Mouse (Mus musculus) embryonic facial prominence, embryonic 14.5 days (tissue): ENCODE measurements at regions not wholly inside any gene's neighbourhood (a gene's known extent, or its start where the extent isn't known, plus 50 kb on each side); places are given as distances from the start of the nearest gene placed in this dataset.

ENCODE experiments used
- ATAC-seq: fragments of 200-750 bp; cut with Nextera tagmentation; 2 replicates; pipeline ENCODE4 v1.8.0; 2017; ENCODE audit warnings: low read depth, moderate number of reproducible peaks, moderate TSS enrichment
- DNase-seq: peaks from one replicate; pipeline ENCODE4 v3.0.0-alpha.2; 2015; ENCODE audit warnings: low spot score
- H3K27ac ChIP-seq: fragments of 300-500 bp; sonication (generic); replicated peaks from 2 replicates; pipeline ENCODE4 v1.5.1; 2014; ENCODE audit warnings: low read depth, mild to moderate bottlenecking, low read length, moderate library complexity
- H3K27me3 ChIP-seq: fragments of 300-500 bp; sonication (generic); replicated peaks from 2 replicates; pipeline ENCODE4 v1.6.1; 2014; ENCODE audit warnings: low read length; ENCODE audit not compliant: control insufficient read depth, insufficient read depth
- H3K36me3 ChIP-seq: fragments of 300-500 bp; sonication (generic); 2 replicates; pipeline ENCODE4 v1.6.1; 2014; ENCODE audit warnings: low read length, mixed read lengths; ENCODE audit not compliant: control insufficient read depth, insufficient read depth
- H3K4me1 ChIP-seq: fragments of 300-500 bp; sonication (generic); 2 replicates; pipeline ENCODE4 v1.6.1; 2014; ENCODE audit warnings: antibody characterized with exemption, low read length; ENCODE audit not compliant: control insufficient read depth, insufficient read depth
- H3K4me2 ChIP-seq: fragments of 300-500 bp; sonication (generic); 2 replicates; pipeline ENCODE4 v1.6.1; 2014; ENCODE audit warnings: low read depth, mild to moderate bottlenecking, low read length, moderate library complexity, mixed read lengths
- H3K4me3 ChIP-seq: fragments of 300-500 bp; sonication (generic); 2 replicates; pipeline ENCODE4 v1.5.1; 2014; ENCODE audit warnings: low read depth, mild to moderate bottlenecking, low read length
- H3K9ac ChIP-seq: fragments of 300-500 bp; sonication (generic); 2 replicates; pipeline ENCODE4 v1.6.1; 2014; ENCODE audit warnings: low read depth, mild to moderate bottlenecking, low read length, moderate library complexity, mixed read lengths
- H3K9me3 ChIP-seq: fragments of 300-500 bp; sonication (generic); 2 replicates; pipeline ENCODE4 v1.6.1; 2016; ENCODE audit warnings: low read length; ENCODE audit not compliant: control insufficient read depth
- WGBS: fragments of 180-500 bp; shearing (Covaris S2); extraction: QIAGEN DNeasy Blood & Tissue Kit; methylation state at CpG from one replicate; pipeline ENCODE4 v1.1.7; 2014; 5-methylcytosine and 5-hydroxymethylcytosine counted together

DNA sequence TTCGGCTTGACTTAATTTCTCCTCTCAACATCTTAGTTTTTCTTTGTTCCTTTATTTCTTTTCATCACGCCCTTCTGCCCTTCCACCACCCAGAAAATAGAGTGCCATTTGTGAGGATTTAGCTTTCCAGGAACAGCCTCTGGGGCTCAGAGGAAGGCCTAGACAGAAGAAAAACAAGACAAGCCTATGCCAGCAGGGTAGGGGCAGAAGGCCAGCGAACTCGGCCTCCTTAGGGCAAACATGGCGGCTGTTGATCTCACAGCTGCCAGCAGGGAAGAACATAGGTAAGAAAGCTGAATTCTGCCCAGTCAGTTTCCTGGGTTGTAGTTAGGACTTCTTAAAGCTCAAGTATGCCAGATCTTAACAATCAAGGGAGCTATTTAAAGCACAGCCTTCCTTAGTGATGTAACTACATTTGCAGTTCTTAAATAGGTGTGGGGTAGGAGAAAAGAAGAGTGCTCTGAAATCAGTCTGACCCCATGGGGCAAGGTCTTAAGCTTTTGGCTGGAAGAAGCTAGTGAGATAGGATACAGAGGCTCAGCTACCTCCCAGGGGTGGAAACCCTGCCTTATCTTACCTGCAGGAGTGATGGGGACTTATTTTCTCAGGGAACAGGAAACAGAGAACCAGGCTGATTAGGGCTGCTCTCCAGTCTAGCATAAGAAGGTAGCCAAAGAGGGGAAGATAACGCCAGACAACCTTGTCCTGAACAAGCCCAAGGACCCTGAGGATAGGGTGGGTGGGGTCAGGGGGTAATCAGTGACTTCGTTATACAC, 148.8 kb upstream of the Slc24a5 start:
- WGBS, result 66% methylated on average over 7 of the region's 7 CpGs

DNA sequence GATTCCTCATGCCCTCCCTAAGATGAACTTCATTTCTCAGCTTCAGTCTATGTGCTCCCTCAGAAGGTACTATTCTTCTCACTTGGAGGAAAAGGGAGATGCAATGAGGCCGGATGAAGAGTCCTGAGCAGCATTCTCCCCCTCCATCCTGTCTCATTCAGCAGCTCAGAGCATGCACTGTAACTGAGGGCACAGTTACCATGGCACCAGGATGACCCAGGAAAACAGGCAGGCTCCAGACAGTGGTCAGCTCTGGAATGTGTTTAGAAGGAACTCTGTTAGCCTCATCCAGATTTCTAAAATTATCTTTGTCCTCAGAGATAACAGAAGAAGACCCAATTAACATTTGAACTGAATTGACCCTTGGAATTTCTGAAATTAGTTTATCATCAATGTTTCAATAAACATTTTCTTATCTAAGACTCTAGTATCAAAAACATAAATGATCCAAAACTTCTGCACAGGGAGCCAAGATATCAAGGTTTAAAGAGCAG, 148.1 kb upstream of the Slc24a5 start:
- no peak for DNase-seq
- H3K27ac ChIP-seq, result no peak overlapping the region
- no peak overlapping the region for H3K9ac ChIP-seq
- no peak for ATAC-seq
- no peaks in the 10 kb centered on the region for H3K36me3 ChIP-seq
- H3K4me1 ChIP-seq, result no peaks in the 10 kb centered on the region
- H3K27me3 ChIP-seq, result no peaks in the 10 kb centered on the region
- no peak overlapping the region for H3K4me3 ChIP-seq
- H3K4me2 ChIP-seq, result no peak overlapping the region
- no peaks in the 10 kb centered on the region for H3K9me3 ChIP-seq
- 48% methylated on average over 1 of the region's 1 CpGs for WGBS

More for the DNA sequence above, 148.8 kb upstream of the Slc24a5 start:
- Histone ChIP-seq H3K27me3 (no peaks in the 10 kb centered on the region), H3K9me3 (no peaks in the 10 kb centered on the region), H3K9ac (no peak overlapping the region), H3K36me3 (no peaks in the 10 kb centered on the region), H3K4me1 (no peaks in the 10 kb centered on the region), H3K4me3 (no peak overlapping the region), H3K27ac (no peak overlapping the region), H3K4me2 (no peak overlapping the region)
- no peak for ATAC-seq
- no peak for DNase-seq

GRCm38 (mm10) chr2:124920265-124920664, 147.7 kb upstream of the Slc24a5 start:
- Histone ChIP-seq H3K9ac (no peak overlapping the region), H3K9me3 (no peaks in the 10 kb centered on the region), H3K4me2 (no peak overlapping the region), H3K27me3 (no peaks in the 10 kb centered on the region), H3K27ac (no peak overlapping the region), H3K36me3 (no peaks in the 10 kb centered on the region), H3K4me3 (no peak overlapping the region), H3K4me1 (no peaks in the 10 kb centered on the region)
- WGBS, result 55% methylated on average over 2 of the region's 2 CpGs
- ATAC-seq, result no peak
- DNase-seq, result no peak

DNA sequence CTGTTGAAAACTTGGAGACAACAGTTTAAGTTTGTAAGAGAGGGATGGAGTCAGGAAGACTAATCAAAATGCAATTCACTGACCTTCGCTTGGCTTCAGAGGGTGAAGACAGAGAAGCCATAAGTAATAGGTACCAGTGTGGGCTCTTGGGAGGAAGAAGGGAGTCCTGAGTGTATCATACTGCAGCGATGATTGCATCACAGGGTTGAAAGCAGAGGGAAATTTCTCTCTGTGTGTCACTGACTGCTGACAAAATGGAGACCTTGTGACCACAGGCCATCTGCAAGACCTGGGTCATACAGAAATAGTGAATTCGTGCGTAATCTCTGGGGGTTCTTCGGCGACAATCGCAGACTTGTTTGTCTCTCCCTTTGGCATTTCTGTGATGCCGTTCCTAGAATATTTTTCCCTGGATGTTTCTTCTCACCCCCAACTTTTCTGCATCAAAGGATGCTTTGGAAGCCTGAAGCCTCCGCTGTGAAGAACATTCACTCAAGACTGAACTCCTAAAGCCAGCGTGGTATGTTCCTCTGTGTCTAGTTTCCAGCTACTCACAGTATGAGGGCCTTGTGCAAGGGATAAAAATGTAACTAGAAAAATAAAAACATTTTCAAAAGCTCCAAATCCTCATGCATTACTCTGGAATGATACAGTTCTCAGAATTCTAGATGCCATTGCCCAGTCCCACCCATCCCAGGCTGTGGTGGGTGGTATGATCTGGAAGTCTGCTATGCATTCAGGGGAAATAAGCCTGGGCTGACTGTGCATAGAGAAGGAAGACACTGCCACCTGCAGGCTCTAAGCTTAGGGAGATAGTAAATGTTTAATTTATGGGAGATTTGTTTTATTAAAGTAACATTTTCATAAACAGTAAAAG, 139.8 kb upstream of the Slc24a5 start:
- H3K27me3 ChIP-seq, result 0 out of 2 replicates have a peak, but pooled peaks cover 2% of the 10 kb centered on the region
- WGBS, result 83% methylated on average over 10 of the region's 10 CpGs
- H3K4me3 ChIP-seq, result no peak overlapping the region
- no peaks in the 10 kb centered on the region for H3K4me1 ChIP-seq
- H3K27ac ChIP-seq, result no peak overlapping the region
- ATAC-seq, result peak; percentile 83
- DNase-seq, result peak; percentile 87
- H3K4me2 ChIP-seq, result no peak overlapping the region
- no peaks in the 10 kb centered on the region for H3K36me3 ChIP-seq
- no peak overlapping the region for H3K9ac ChIP-seq
- H3K9me3 ChIP-seq, result no peaks in the 10 kb centered on the region

DNA sequence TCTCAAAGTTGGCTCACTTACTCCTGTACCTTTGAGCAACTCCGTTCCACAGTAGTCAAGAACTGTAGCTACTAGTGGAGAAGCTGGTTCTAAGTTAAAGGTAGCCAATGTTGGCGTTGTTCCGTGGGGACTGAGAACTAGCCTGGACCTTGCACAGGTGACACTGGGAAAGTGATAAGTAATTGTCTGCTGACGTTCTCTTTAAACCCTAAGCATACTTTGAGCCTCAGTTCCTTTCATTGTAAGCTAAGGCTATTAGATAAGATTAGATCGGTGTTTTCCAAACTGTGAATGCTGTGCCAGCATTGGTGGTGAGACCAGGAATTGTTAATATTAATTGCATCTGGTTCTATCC, 139.2 kb upstream of the Slc24a5 start:
- H3K4me3 ChIP-seq, result no peak overlapping the region
- H3K27me3 ChIP-seq, result 0 out of 2 replicates have a peak, but pooled peaks cover 2% of the 10 kb centered on the region
- 82% methylated on average over 5 of the region's 5 CpGs for WGBS
- H3K36me3 ChIP-seq, result no peaks in the 10 kb centered on the region
- no peak overlapping the region for H3K4me2 ChIP-seq
- no peak overlapping the region for H3K27ac ChIP-seq
- H3K9ac ChIP-seq, result no peak overlapping the region
- DNase-seq (no peak), ATAC-seq (no peak)
- no peaks in the 10 kb centered on the region for H3K4me1 ChIP-seq
- no peaks in the 10 kb centered on the region for H3K9me3 ChIP-seq

- H3K4me3 ChIP-seq, result no peak overlapping the region
- no peaks in the 10 kb centered on the region for H3K4me1 ChIP-seq
- H3K9ac ChIP-seq, result no peak overlapping the region
- no peaks in the 10 kb centered on the region for H3K36me3 ChIP-seq
- DNase-seq (no peak), ATAC-seq (no peak)
- H3K27me3 ChIP-seq, result 0 out of 2 replicates have a peak, but pooled peaks cover 2% of the 10 kb centered on the region
- WGBS, result 50% methylated on average over 7 of the region's 7 CpGs
- H3K27ac ChIP-seq, result no peak overlapping the region
- H3K4me2 ChIP-seq, result no peak overlapping the region
- H3K9me3 ChIP-seq, result no peaks in the 10 kb centered on the region
These were observed 137.2 kb upstream of the Slc24a5 start for GRCm38 (mm10) chr2:124930719-124931118.

- Histone ChIP-seq H3K27me3 (0 out of 2 replicates have a peak, but pooled peaks cover 2% of the 10 kb centered on the region), H3K27ac (no peak overlapping the region), H3K4me3 (no peak overlapping the region), H3K4me1 (no peaks in the 10 kb centered on the region), H3K9me3 (no peaks in the 10 kb centered on the region), H3K9ac (no peak overlapping the region), H3K4me2 (no peak overlapping the region), H3K36me3 (no peaks in the 10 kb centered on the region)
- DNase-seq (no peak), ATAC-seq (no peak)
- WGBS, result 47% methylated on average over 6 of the region's 6 CpGs
These were observed 135.4 kb upstream of the Slc24a5 start for GRCm38 (mm10) chr2:124932566-124932965.

GRCm38 (mm10) chr2:124933876-124934275, 134.0 kb upstream of the Slc24a5 start:
- 83% methylated on average over 1 of the region's 1 CpGs for WGBS
- Histone ChIP-seq H3K36me3 (no peaks in the 10 kb centered on the region), H3K4me3 (no peak overlapping the region), H3K4me2 (no peak overlapping the region), H3K4me1 (no peaks in the 10 kb centered on the region), H3K9me3 (no peaks in the 10 kb centered on the region), H3K27me3 (0 out of 2 replicates have a peak, but pooled peaks cover 2% of the 10 kb centered on the region), H3K27ac (no peak overlapping the region), H3K9ac (no peak overlapping the region)
- ATAC-seq (no peak), DNase-seq (no peak)
